Mouse (Mus musculus) bone marrow macrophage, adult 2 months (primary cell): ENCODE measurements around the gene Tenm4.

Experiments used
- CTCF ChIP-seq: IDR thresholded peaks from 2 replicates; pipeline ENCODE4 v1.5.1; 2012; ENCODE audit warnings: low read depth, mild to moderate bottlenecking, low read length, moderate library complexity
- POLR2A ChIP-seq: IDR thresholded peaks from 2 replicates; pipeline ENCODE4 v1.6.1; 2012; ENCODE audit warnings: mild to moderate bottlenecking, low read depth, low read length, borderline replicate concordance

GRCm38 (mm10) chr7:96834681-96835289, 663.7 kb downstream of the Tenm4 start:
- TF ChIP-seq CTCF (no peak), POLR2A (no peak)
